Mouse (Mus musculus) telencephalon, adult 2 months (tissue): ENCODE results near the gene Hoxc4.

Experiments
- DNase-seq: peaks from one replicate; pipeline ENCODE4 v3.0.0-alpha.2; 2011; ENCODE audit warnings: low read depth, low spot score

The Hoxc4 gene

DNA sequence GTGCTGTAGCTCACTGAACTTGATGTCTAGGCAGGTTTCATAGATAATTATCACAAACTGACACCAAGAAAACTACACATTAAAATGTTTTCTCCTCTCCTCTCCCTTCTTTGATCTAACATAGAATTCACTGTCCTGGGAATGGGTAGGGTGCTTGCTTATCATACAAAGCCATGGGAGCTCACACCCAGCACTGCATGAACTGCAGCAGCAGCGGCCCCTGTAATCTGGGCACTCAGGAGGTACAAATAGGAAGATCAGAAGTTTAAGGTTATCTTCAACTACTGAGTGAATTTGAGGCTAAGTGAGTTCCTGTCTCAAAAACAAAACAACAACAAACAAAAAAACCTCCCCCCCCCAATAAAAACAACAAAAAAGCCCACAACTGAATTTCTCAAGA is 66.2 kb downstream of the Hoxc4 start:
- DNase-seq = no peak

- DNase-seq = no peak
Observed at GRCm38 (mm10) chr15:103085831-103086671, 67.3 kb downstream of the Hoxc4 start.
